In the genomic region with DNA sequence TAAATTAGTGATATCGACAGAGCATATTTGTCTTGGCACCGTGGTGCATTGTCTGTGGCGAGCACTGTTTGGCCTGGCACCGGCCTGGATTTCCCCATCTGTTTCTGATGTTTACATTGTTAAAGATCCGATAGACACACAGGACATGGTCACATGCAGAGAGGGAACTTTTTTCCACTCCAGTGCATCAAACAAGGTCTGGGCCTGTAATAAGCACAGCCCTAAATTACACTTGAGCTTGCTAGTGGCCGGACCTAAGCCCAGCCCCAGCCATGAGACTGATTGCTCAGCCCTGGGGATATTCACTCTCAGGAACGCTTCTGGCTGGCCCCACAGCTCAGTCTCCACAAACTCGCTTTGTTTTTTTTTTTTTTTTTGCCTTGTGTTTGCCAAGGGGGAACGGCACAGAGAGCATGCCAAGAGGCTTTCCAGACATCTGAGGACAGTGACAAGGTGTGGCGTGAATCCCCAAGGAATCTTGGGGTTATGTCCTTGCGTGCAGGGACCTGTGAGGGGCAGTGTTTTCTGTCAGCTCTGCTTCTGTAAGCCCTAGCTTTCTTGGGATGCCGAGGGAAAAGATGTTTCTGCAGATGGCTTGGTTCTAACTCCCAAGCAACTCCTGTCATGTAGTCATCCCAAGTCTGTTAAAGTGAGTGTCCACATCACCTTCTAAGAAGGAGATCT, we compare ENCODE assay signal across 9 mouse cellular contexts.
DNase-seq lines count a peak whose midpoint lies in the region; ATAC-seq lines count a peak whose summit lies in the region.
"Had no signal": no experiment of that assay in that cellular context is flagged by ENCODE, and none has a peak within 500 bp of the region (broad histone marks: within the 10 kb centered on the region; RNA-seq: fewer than 3 reads in every experiment).

No protein-coding gene starts in this region.

- DNase-seq in kidney, adult 9 months: no peak
- peak; percentile 4 for DNase-seq in adipocyte (ENCODE audit: low spot score)
- no peak for DNase-seq in adrenal gland, adult 8-10 months
- DNase-seq in frontal cortex, postnatal 25 days (ENCODE audit: low spot score in 2 of 2): no peak
- no peak for DNase-seq in ovary, postnatal 10 days (ENCODE audit: low spot score)

- no peak overlapping the region for H3K9ac ChIP-seq in kidney, embryonic 15.5 days
- no peak overlapping the region for H3K9ac ChIP-seq in embryonic facial prominence, embryonic 12.5 days
- no peak overlapping the region for H3K9ac ChIP-seq in limb, embryonic 13.5 days

- no peaks in the 10 kb centered on the region for H3K9me3 ChIP-seq in kidney, embryonic 15.5 days (replicated peaks)
- no peaks in the 10 kb centered on the region for H3K9me3 ChIP-seq in embryonic facial prominence, embryonic 12.5 days
- no peaks in the 10 kb centered on the region for H3K9me3 ChIP-seq in limb, embryonic 13.5 days

- 15% methylated on average over 12 of the region's 12 CpGs for WGBS in kidney, embryonic 15.5 days
- 29% methylated on average over 12 of the region's 12 CpGs for WGBS in embryonic facial prominence, embryonic 12.5 days
- 22% methylated on average over 12 of the region's 12 CpGs for WGBS in limb, embryonic 13.5 days

- no peak overlapping the region for H3K4me2 ChIP-seq in kidney, embryonic 15.5 days
- no peak overlapping the region for H3K4me2 ChIP-seq in embryonic facial prominence, embryonic 12.5 days (replicated peaks)
- H3K4me2 ChIP-seq in limb, embryonic 13.5 days (replicated peaks): no peak overlapping the region

- peak; percentile 81 for ATAC-seq in kidney, embryonic 15.5 days (replicated peaks; ENCODE audit: low FRiP score)
- ATAC-seq in embryonic facial prominence, embryonic 12.5 days (ENCODE audit: insufficient number of reproducible peaks, insufficient read depth, low FRiP score, low TSS enrichment): peak; percentile 74
- ATAC-seq in limb, embryonic 13.5 days (ENCODE audit: low FRiP score, low read depth): no peak; the same call in 1 of the 2 replicates

- H3K27me3 ChIP-seq in kidney, embryonic 15.5 days: no peaks in the 10 kb centered on the region
- H3K27me3 ChIP-seq in embryonic facial prominence, embryonic 12.5 days: no peaks in the 10 kb centered on the region
- no peaks in the 10 kb centered on the region for H3K27me3 ChIP-seq in limb, embryonic 13.5 days

- H3K36me3 ChIP-seq in kidney, embryonic 15.5 days: no peaks in the 10 kb centered on the region
- H3K36me3 ChIP-seq in embryonic facial prominence, embryonic 12.5 days: no peaks in the 10 kb centered on the region
- no peaks in the 10 kb centered on the region for H3K36me3 ChIP-seq in limb, embryonic 13.5 days

- no peak overlapping the region for H3K27ac ChIP-seq in kidney, embryonic 15.5 days
- H3K27ac ChIP-seq in embryonic facial prominence, embryonic 12.5 days: peak overlapping the region; percentile 72
- H3K27ac ChIP-seq in limb, embryonic 13.5 days: peak overlapping the region; percentile 33; the same call in 1 of the 2 replicates

- peaks cover 15% of the 10 kb centered on the region for H3K4me1 ChIP-seq in kidney, embryonic 15.5 days
- H3K4me1 ChIP-seq in embryonic facial prominence, embryonic 12.5 days: peaks cover 9% of the 10 kb centered on the region
- H3K4me1 ChIP-seq in limb, embryonic 13.5 days: peaks cover 19% of the 10 kb centered on the region

- H3K4me3 ChIP-seq in kidney, embryonic 15.5 days (replicated peaks): no peak overlapping the region
- H3K4me3 ChIP-seq in embryonic facial prominence, embryonic 12.5 days: no peak overlapping the region
- H3K4me3 ChIP-seq in limb, embryonic 13.5 days: no peak overlapping the region
- H3K4me3 ChIP-seq: myocyte had no signal
